Mouse (Mus musculus): ENCODE data around the gene Armc9. TPM values are rescaled to one million over a fixed set of nuclear protein-coding genes. Genes with fewer than 3 reads are reported as not detected.

Gene Armc9
- polyA plus RNA-seq, 1 experiment from 2014 or later: 40.8 TPM

- Histone ChIP-seq H3K4me1 (ENCODE audit: control insufficient read depth, insufficient read depth, low read length) (no peaks in the 10 kb centered on the region), H3K4me3 (ENCODE audit: low read depth, low read length) (no peak overlapping the region), H3K27me3 (ENCODE audit: control insufficient read depth, insufficient read depth, low read depth, low read length) (no peaks in the 10 kb centered on the region), H3K27ac (ENCODE audit: low read length) (no peak overlapping the region), H3K36me3 (ENCODE audit: control insufficient read depth, insufficient read depth, low read length) (no peaks in the 10 kb centered on the region), H3K9ac (ENCODE audit: low read depth, low read length) (no peak overlapping the region), H3K9me3 (replicated peaks; ENCODE audit: control insufficient read depth, low read length, poor library complexity, severe bottlenecking) (no peaks in the 10 kb centered on the region), H3K4me2 (ENCODE audit: low read length) (no peak overlapping the region)
- WGBS: 48% methylated on average over 16 of the region's 16 CpGs
- ATAC-seq: no peak
These were observed 158.7 kb downstream of the Armc9 start for GRCm38 (mm10) chr1:86313096-86313771.

GRCm38 (mm10) chr1:86313772-86314125 lies 159.2 kb downstream of the Armc9 start:
- no peak overlapping the region for H3K4me3 ChIP-seq (ENCODE audit: low read depth, low read length)
- no peaks in the 10 kb centered on the region for H3K36me3 ChIP-seq (ENCODE audit: control insufficient read depth, insufficient read depth, low read length)
- H3K9me3 ChIP-seq (replicated peaks; ENCODE audit: control insufficient read depth, low read length, poor library complexity, severe bottlenecking): no peaks in the 10 kb centered on the region
- no peaks in the 10 kb centered on the region for H3K4me1 ChIP-seq (ENCODE audit: control insufficient read depth, insufficient read depth, low read length)
- no peak overlapping the region for H3K9ac ChIP-seq (ENCODE audit: low read depth, low read length)
- no peaks in the 10 kb centered on the region for H3K27me3 ChIP-seq (ENCODE audit: control insufficient read depth, insufficient read depth, low read depth, low read length)
- WGBS: 28% methylated on average over 15 of the region's 15 CpGs
- no peak for ATAC-seq
- no peak overlapping the region for H3K4me2 ChIP-seq (ENCODE audit: low read length)
- H3K27ac ChIP-seq (ENCODE audit: low read length): no peak overlapping the region

GRCm38 (mm10) chr1:86320822-86321413 lies 166.3 kb downstream of the Armc9 start:
- WGBS: 88% methylated on average over 6 of the region's 8 CpGs
- Histone ChIP-seq H3K4me1 (ENCODE audit: control insufficient read depth, insufficient read depth, low read length) (no peaks in the 10 kb centered on the region), H3K36me3 (ENCODE audit: control insufficient read depth, insufficient read depth, low read length) (no peaks in the 10 kb centered on the region), H3K4me2 (ENCODE audit: low read length) (no peak overlapping the region), H3K27me3 (ENCODE audit: control insufficient read depth, insufficient read depth, low read depth, low read length) (no peaks in the 10 kb centered on the region), H3K4me3 (ENCODE audit: low read depth, low read length) (no peak overlapping the region), H3K9me3 (replicated peaks; ENCODE audit: control insufficient read depth, low read length, poor library complexity, severe bottlenecking) (no peaks in the 10 kb centered on the region), H3K9ac (ENCODE audit: low read depth, low read length) (no peak overlapping the region), H3K27ac (ENCODE audit: low read length) (no peak overlapping the region)
- ATAC-seq: no peak

Other genes with a start within 250 kb of the Armc9 start
- gene 4933407L21Rik, start 226.3 kb upstream of the Armc9 start, polyA plus RNA-seq (2015; fragmentation: Nextera tagmentation; extraction: Ambion mirVana): 10.1 and 10.5 TPM in 2 replicates
- 0.07 and 0.13 TPM in 2 replicates for gene Gpr55, start 193.8 kb upstream of the Armc9 start, polyA plus RNA-seq (2015; fragmentation: Nextera tagmentation; extraction: Ambion mirVana)
- gene Spata3, start 138.0 kb upstream of the Armc9 start, polyA plus RNA-seq (2015; fragmentation: Nextera tagmentation; extraction: Ambion mirVana): 0.55 and 0.67 TPM in 2 replicates
- 6.8 and 10.1 TPM in 2 replicates for gene 2810459M11Rik, start 108.9 kb upstream of the Armc9 start, polyA plus RNA-seq (2015; fragmentation: Nextera tagmentation; extraction: Ambion mirVana)
- gene Psmd1, start 90.4 kb upstream of the Armc9 start, polyA plus RNA-seq (2015; fragmentation: Nextera tagmentation; extraction: Ambion mirVana): 198 TPM in 2 replicates
- 0.13 and 0.29 TPM in 2 replicates for gene Htr2b, start 42.8 kb upstream of the Armc9 start, polyA plus RNA-seq (2015; fragmentation: Nextera tagmentation; extraction: Ambion mirVana)
- gene Gm21972, start 21.1 kb upstream of the Armc9 start, polyA plus RNA-seq (2015; fragmentation: Nextera tagmentation; extraction: Ambion mirVana): 0.79 TPM in 1 of 2 replicates, not detected in the other
- 9.0 and 10.8 TPM in 2 replicates for gene B3gnt7, start 148.1 kb downstream of the Armc9 start, polyA plus RNA-seq (2015; fragmentation: Nextera tagmentation; extraction: Ambion mirVana)
- 195 and 213 TPM in 2 replicates for gene Ncl, start 204.6 kb downstream of the Armc9 start, polyA plus RNA-seq (2015; fragmentation: Nextera tagmentation; extraction: Ambion mirVana)